ENCODE assay signal across 7 mouse cellular contexts in genomic region chr6:114723925-114724324, GRCm38 (mm10).
A peak's percentile ranks its signal among the peaks of the same experiment; 100 is the strongest.
DNase-seq lines count a peak whose midpoint lies in the region; TF ChIP-seq lines count a peak whose summit lies in the region.

No protein-coding gene starts in this region.

- H3K27ac ChIP-seq in embryonic facial prominence, embryonic 10.5 days (replicated peaks) = peak overlapping the region; percentile 7; the same call in 1 of the 2 replicates

- DNase-seq in MN1 (ENCODE audit: low spot score) = peak; percentile 52
- DNase-seq in embryonic facial prominence, embryonic 10.5 days (ENCODE audit: low spot score) = peak; percentile 65
- DNase-seq in heart, postnatal 4 days = peak; percentile 71
- peak; percentile 57 to 71 for DNase-seq in layer of hippocampus, adult 8-10 months (ENCODE audit: low spot score in 2 of 2)
- DNase-seq in lung, postnatal 25 days (ENCODE audit: low spot score) = peak; percentile 31
- peak; percentile 60 for DNase-seq in right cerebral cortex, postnatal 4 days

- peak; percentile 22 for TF ChIP-seq CTCF in C2C12 (IDR thresholded peaks at IDR 0.05; ENCODE audit: control insufficient read depth, insufficient read depth, insufficient read length)

- no peaks in the 10 kb centered on the region for H3K36me3 ChIP-seq in C2C12 (ENCODE audit: control insufficient read depth, insufficient read depth)
- no peaks in the 10 kb centered on the region for H3K36me3 ChIP-seq in embryonic facial prominence, embryonic 10.5 days (replicated peaks)

- no peaks in the 10 kb centered on the region for H3K79me2 ChIP-seq in C2C12 (ENCODE audit: control insufficient read depth, insufficient read depth)

- no peak overlapping the region for H3ac ChIP-seq in C2C12 (ENCODE audit: control insufficient read depth, insufficient read length, low read depth)

- 30% methylated on average over 9 of the region's 9 CpGs for WGBS in embryonic facial prominence, embryonic 10.5 days

- H3K9me3 ChIP-seq in embryonic facial prominence, embryonic 10.5 days = no peaks in the 10 kb centered on the region

- peaks cover 50% of the 10 kb centered on the region for H3K4me1 ChIP-seq in embryonic facial prominence, embryonic 10.5 days

- H3K27me3 ChIP-seq in C2C12 (ENCODE audit: control insufficient read depth, insufficient read depth, insufficient read length) = no peaks in the 10 kb centered on the region
- H3K27me3 ChIP-seq in embryonic facial prominence, embryonic 10.5 days (replicated peaks; ENCODE audit: low read depth, poor library complexity, severe bottlenecking) = no peaks in the 10 kb centered on the region

- H3K79me3 ChIP-seq in C2C12 (ENCODE audit: low read depth) = no peaks in the 10 kb centered on the region

- no peak overlapping the region for H3K4me3 ChIP-seq in C2C12 (ENCODE audit: insufficient read depth, poor library complexity, severe bottlenecking)
- H3K4me3 ChIP-seq in embryonic facial prominence, embryonic 10.5 days = no peak overlapping the region

TF ChIP-seq in C2C12, 6 proteins besides CTCF, POLR2A, EP300 and RAD21:
- TF ChIP-seq USF1 (IDR thresholded peaks at IDR 0.05; ENCODE audit: low read depth) (no peak), FOSL1 (IDR thresholded peaks at IDR 0.05; ENCODE audit: insufficient read depth, low read length, poor library complexity, severe bottlenecking) (no peak), MYOG (IDR thresholded peaks at IDR 0.05; ENCODE audit: control insufficient read depth, extremely low read depth, insufficient read length) (no peak), MAX (IDR thresholded peaks at IDR 0.05) (no peak), MYOD1 (IDR thresholded peaks at IDR 0.05; ENCODE audit: control insufficient read depth, insufficient read length, low read depth) (no peak), CEBPB (IDR thresholded peaks at IDR 0.05; ENCODE audit: low read depth) (no peak)
